Mouse (Mus musculus) neural tube, embryonic 15.5 days (tissue): ENCODE measurements around the gene Adamts10. TPM values are rescaled to one million over a fixed set of nuclear protein-coding genes. Genes with fewer than 3 reads are reported as not detected.

Experiments
- ATAC-seq: fragments of 200-750 bp; cut with Nextera tagmentation; 2 replicates; pipeline ENCODE4 v1.8.0; 2017; ENCODE audit warnings: mild to moderate bottlenecking, moderate TSS enrichment, moderate library complexity; ENCODE audit not compliant: low FRiP score
- H3K27ac ChIP-seq: fragments of 300-500 bp; sonication (generic); replicated peaks from 2 replicates; pipeline ENCODE4 v1.5.1; 2015; ENCODE audit warnings: mild to moderate bottlenecking, inconsistent platforms
- H3K27me3 ChIP-seq: fragments of 300-500 bp; sonication (generic); replicated peaks from 2 replicates; pipeline ENCODE4 v1.6.1; 2015; ENCODE audit warnings: inconsistent platforms
- H3K36me3 ChIP-seq: fragments of 300-500 bp; sonication (generic); 2 replicates; pipeline ENCODE4 v1.6.1; 2015; ENCODE audit warnings: inconsistent platforms
- H3K4me1 ChIP-seq: fragments of 300-500 bp; sonication (generic); 2 replicates; pipeline ENCODE4 v1.6.1; 2015; ENCODE audit warnings: inconsistent platforms
- H3K4me2 ChIP-seq: fragments of 300-500 bp; sonication (generic); 2 replicates; pipeline ENCODE4 v1.6.1; 2015; ENCODE audit warnings: inconsistent platforms, mild to moderate bottlenecking, moderate library complexity
- H3K4me3 ChIP-seq: fragments of 300-500 bp; sonication (generic); replicated peaks from 2 replicates; pipeline ENCODE4 v1.5.1; 2015; ENCODE audit warnings: mild to moderate bottlenecking, inconsistent platforms
- H3K9ac ChIP-seq: fragments of 300-500 bp; sonication (generic); replicated peaks from 2 replicates; pipeline ENCODE4 v1.6.1; 2015; ENCODE audit warnings: mild to moderate bottlenecking, inconsistent platforms
- H3K9me3 ChIP-seq: fragments of 300-500 bp; sonication (generic); replicated peaks from 2 replicates; pipeline ENCODE4 v1.6.1; 2016; ENCODE audit warnings: inconsistent platforms
- WGBS: fragments of 180-500 bp; shearing (Covaris S2); methylation state at CpG from one replicate; pipeline ENCODE4 v1.1.7; 2015; ENCODE audit warnings: mixed read lengths; 5-methylcytosine and 5-hydroxymethylcytosine counted together
- polyA plus RNA-seq: library from polyadenylated mRNA; unstranded; fragments of >200 nt; fragmentation: Nextera tagmentation; extraction: Ambion mirVana; gene quantifications from 2 replicates; pipeline ENCODE4 v1.2.1, GENCODE M21; 2015

The Adamts10 gene
- 57.7 and 63.9 TPM in 2 replicates for polyA plus RNA-seq

GRCm38 (mm10) chr17:33523918-33524755 is at the start of gene Adamts10:
Gene Adamts10 (plus strand): TSS chr17:33524204.
- H3K4me1 ChIP-seq: peaks cover 29% of the 10 kb centered on the region
- peak within 1 kb of the TSS; percentile 75 for H3K4me2 ChIP-seq
- H3K9ac ChIP-seq: peak within 1 kb of the TSS; percentile 61
- peak; percentile 85 for ATAC-seq
- H3K9me3 ChIP-seq: no peaks in the 10 kb centered on the region
- H3K27ac ChIP-seq: peak within 1 kb of the TSS; percentile 76
- under 1% methylated on average over 37 of the region's 44 CpGs for WGBS
- H3K4me3 ChIP-seq: peak within 1 kb of the TSS; percentile 54
- H3K27me3 ChIP-seq: no peaks in the 10 kb centered on the region
- H3K36me3 ChIP-seq: peaks cover 7% of the 10 kb centered on the region; the same call in 1 of the 2 replicates

- Histone ChIP-seq H3K27ac (no peak overlapping the region), H3K36me3 (no peaks in the 10 kb centered on the region), H3K4me2 (no peak overlapping the region), H3K4me3 (no peak overlapping the region), H3K27me3 (no peaks in the 10 kb centered on the region), H3K9me3 (0 out of 2 replicates have a peak, but pooled peaks cover 2% of the 10 kb centered on the region), H3K4me1 (no peaks in the 10 kb centered on the region), H3K9ac (no peak overlapping the region)
- 46% methylated on average over 6 of the region's 6 CpGs for WGBS
- no peak for ATAC-seq
These were observed 40.0 kb upstream of the Adamts10 start for GRCm38 (mm10) chr17:33484020-33484419.

GRCm38 (mm10) chr17:33487211-33487610 is 36.8 kb upstream of the Adamts10 start:
- 74% methylated on average over 2 of the region's 2 CpGs for WGBS

GRCm38 (mm10) chr17:33487652-33488051 is 36.4 kb upstream of the Adamts10 start:
- no peak overlapping the region for H3K4me2 ChIP-seq
- no peak overlapping the region for H3K4me3 ChIP-seq
- no peaks in the 10 kb centered on the region for H3K9me3 ChIP-seq
- no peak overlapping the region for H3K9ac ChIP-seq
- H3K27me3 ChIP-seq: no peaks in the 10 kb centered on the region
- H3K4me1 ChIP-seq: no peaks in the 10 kb centered on the region
- H3K27ac ChIP-seq: no peak overlapping the region
- ATAC-seq: no peak
- H3K36me3 ChIP-seq: no peaks in the 10 kb centered on the region
- whole genome bisulfite sequencing: 93% methylated on average over 1 of the region's 1 CpGs

More at GRCm38 (mm10) chr17:33487211-33487610, 36.8 kb upstream of the Adamts10 start:
- H3K27ac ChIP-seq: no peak overlapping the region
- no peak for ATAC-seq
- H3K4me3 ChIP-seq: no peak overlapping the region
- H3K4me1 ChIP-seq: no peaks in the 10 kb centered on the region
- no peaks in the 10 kb centered on the region for H3K27me3 ChIP-seq
- no peak overlapping the region for H3K4me2 ChIP-seq
- H3K36me3 ChIP-seq: no peaks in the 10 kb centered on the region
- no peak overlapping the region for H3K9ac ChIP-seq
- H3K9me3 ChIP-seq: no peaks in the 10 kb centered on the region

- H3K4me1 ChIP-seq: no peaks in the 10 kb centered on the region
- no peak overlapping the region for H3K4me3 ChIP-seq
- H3K36me3 ChIP-seq: no peaks in the 10 kb centered on the region
- H3K9me3 ChIP-seq: no peaks in the 10 kb centered on the region
- WGBS: 91% methylated on average over 2 of the region's 2 CpGs
- H3K4me2 ChIP-seq: no peak overlapping the region
- no peak for ATAC-seq
- H3K27ac ChIP-seq: no peak overlapping the region
- H3K9ac ChIP-seq: no peak overlapping the region
- no peaks in the 10 kb centered on the region for H3K27me3 ChIP-seq
These were observed 32.6 kb upstream of the Adamts10 start for GRCm38 (mm10) chr17:33491371-33491770.

GRCm38 (mm10) chr17:33493065-33493464 is 30.9 kb upstream of the Adamts10 start:
- WGBS: 67% methylated on average over 6 of the region's 6 CpGs
- Histone ChIP-seq H3K27ac (no peak overlapping the region), H3K4me3 (no peak overlapping the region), H3K27me3 (no peaks in the 10 kb centered on the region; the same call in 1 of the 2 replicates), H3K4me1 (no peaks in the 10 kb centered on the region), H3K36me3 (no peaks in the 10 kb centered on the region), H3K4me2 (no peak overlapping the region), H3K9ac (no peak overlapping the region), H3K9me3 (no peaks in the 10 kb centered on the region)
- no peak for ATAC-seq

- Histone ChIP-seq H3K27ac (no peak overlapping the region), H3K4me2 (no peak overlapping the region), H3K27me3 (no peaks in the 10 kb centered on the region; the same call in 1 of the 2 replicates), H3K4me1 (no peaks in the 10 kb centered on the region), H3K9me3 (no peaks in the 10 kb centered on the region), H3K9ac (no peak overlapping the region), H3K36me3 (no peaks in the 10 kb centered on the region), H3K4me3 (no peak overlapping the region)
- ATAC-seq: no peak
These were observed 29.4 kb upstream of the Adamts10 start for GRCm38 (mm10) chr17:33494586-33494985.

GRCm38 (mm10) chr17:33498918-33499317 is 25.1 kb upstream of the Adamts10 start:
- H3K36me3 ChIP-seq: no peaks in the 10 kb centered on the region
- no peaks in the 10 kb centered on the region for H3K9me3 ChIP-seq
- no peak overlapping the region for H3K4me2 ChIP-seq
- H3K4me1 ChIP-seq: 0 out of 2 replicates have a peak, but pooled peaks cover 2% of the 10 kb centered on the region
- 94% methylated on average over 1 of the region's 1 CpGs for WGBS
- no peak overlapping the region for H3K27ac ChIP-seq
- ATAC-seq: no peak
- no peak overlapping the region for H3K4me3 ChIP-seq
- H3K9ac ChIP-seq: no peak overlapping the region
- no peaks in the 10 kb centered on the region; the same call in 1 of the 2 replicates for H3K27me3 ChIP-seq

- 88% methylated on average over 1 of the region's 1 CpGs for WGBS
- Histone ChIP-seq H3K4me1 (0 out of 2 replicates have a peak, but pooled peaks cover 3% of the 10 kb centered on the region), H3K4me2 (no peak overlapping the region), H3K9ac (no peak overlapping the region), H3K9me3 (no peaks in the 10 kb centered on the region), H3K27me3 (no peaks in the 10 kb centered on the region), H3K36me3 (no peaks in the 10 kb centered on the region), H3K27ac (no peak overlapping the region), H3K4me3 (no peak overlapping the region)
- no peak for ATAC-seq
These were observed 15.6 kb upstream of the Adamts10 start for GRCm38 (mm10) chr17:33508386-33508785.

GRCm38 (mm10) chr17:33510172-33510571 is 13.8 kb upstream of the Adamts10 start:
- Histone ChIP-seq H3K9ac (no peak overlapping the region), H3K9me3 (no peaks in the 10 kb centered on the region), H3K27ac (no peak overlapping the region), H3K27me3 (no peaks in the 10 kb centered on the region), H3K4me1 (no peaks in the 10 kb centered on the region), H3K4me3 (no peak overlapping the region), H3K4me2 (no peak overlapping the region), H3K36me3 (no peaks in the 10 kb centered on the region)
- ATAC-seq: no peak
- WGBS: 72% methylated on average over 5 of the region's 5 CpGs

- ATAC-seq: no peak
- WGBS: 28% methylated on average over 2 of the region's 2 CpGs
- H3K27ac ChIP-seq: no peak overlapping the region
- H3K9me3 ChIP-seq: no peaks in the 10 kb centered on the region
- no peaks in the 10 kb centered on the region for H3K36me3 ChIP-seq
- H3K9ac ChIP-seq: no peak overlapping the region
- no peak overlapping the region for H3K4me2 ChIP-seq
- no peak overlapping the region for H3K4me3 ChIP-seq
- H3K4me1 ChIP-seq: no peaks in the 10 kb centered on the region
- no peaks in the 10 kb centered on the region for H3K27me3 ChIP-seq
These were observed 11.3 kb upstream of the Adamts10 start for GRCm38 (mm10) chr17:33512441-33513415.
